Mouse (Mus musculus) cerebellum, adult 9-11 months (tissue): ENCODE measurements around the gene Gm20388.

Experiments used
- DNase-seq: peaks from one replicate; pipeline ENCODE4 v3.0.0; 2022

The Gm20388 gene

GRCm38 (mm10) chr8:120408241-120409215, 497.9 kb downstream of the Gm20388 start:
- DNase-seq = peak; percentile 60

- DNase-seq = no peak
These were observed 498.9 kb downstream of the Gm20388 start for GRCm38 (mm10) chr8:120409371-120410013.

GRCm38 (mm10) chr8:120411059-120411458, 500.4 kb downstream of the Gm20388 start:
- no peak for DNase-seq

- DNase-seq = no peak
These were observed 501.2 kb downstream of the Gm20388 start for GRCm38 (mm10) chr8:120411862-120412261.

- no peak for DNase-seq
These were observed 501.7 kb downstream of the Gm20388 start for GRCm38 (mm10) chr8:120412357-120412756.

- DNase-seq = no peak
These were observed 502.4 kb downstream of the Gm20388 start for GRCm38 (mm10) chr8:120412911-120413625.

- DNase-seq = no peak
These were observed 503.0 kb downstream of the Gm20388 start for GRCm38 (mm10) chr8:120413626-120413988.

- no peak for DNase-seq
These were observed 503.6 kb downstream of the Gm20388 start for GRCm38 (mm10) chr8:120414216-120414615.

- no peak for DNase-seq
These were observed 504.8 kb downstream of the Gm20388 start for GRCm38 (mm10) chr8:120415474-120415873.

- DNase-seq = no peak
These were observed 505.5 kb downstream of the Gm20388 start for GRCm38 (mm10) chr8:120416173-120416521.

GRCm38 (mm10) chr8:120416522-120417394, 506.1 kb downstream of the Gm20388 start:
- DNase-seq = peak; percentile 53

- DNase-seq = no peak
These were observed 507.5 kb downstream of the Gm20388 start for GRCm38 (mm10) chr8:120418188-120418587.

- no peak for DNase-seq
These were observed 509.0 kb downstream of the Gm20388 start for GRCm38 (mm10) chr8:120419675-120420074.

GRCm38 (mm10) chr8:120420226-120420625, 509.6 kb downstream of the Gm20388 start:
- DNase-seq = no peak

- DNase-seq = no peak
These were observed 511.0 kb downstream of the Gm20388 start for GRCm38 (mm10) chr8:120421638-120422037.

GRCm38 (mm10) chr8:120422236-120422635, 511.6 kb downstream of the Gm20388 start:
- DNase-seq = no peak

GRCm38 (mm10) chr8:120423576-120423975, 512.9 kb downstream of the Gm20388 start:
- no peak for DNase-seq

- no peak for DNase-seq
These were observed 514.2 kb downstream of the Gm20388 start for GRCm38 (mm10) chr8:120424829-120425198.

- no peak for DNase-seq
These were observed 514.7 kb downstream of the Gm20388 start for GRCm38 (mm10) chr8:120425199-120425941.

- no peak for DNase-seq
These were observed 515.5 kb downstream of the Gm20388 start for GRCm38 (mm10) chr8:120426105-120426504.

- DNase-seq = peak; percentile 62
These were observed 516.2 kb downstream of the Gm20388 start for GRCm38 (mm10) chr8:120426622-120427385.
